Mouse (Mus musculus): ENCODE measurements at regions not wholly inside any gene's neighbourhood (a gene's known extent, or its start where the extent isn't known, plus 50 kb on each side); places are given as distances from the start of the nearest gene placed in this dataset.

DNA sequence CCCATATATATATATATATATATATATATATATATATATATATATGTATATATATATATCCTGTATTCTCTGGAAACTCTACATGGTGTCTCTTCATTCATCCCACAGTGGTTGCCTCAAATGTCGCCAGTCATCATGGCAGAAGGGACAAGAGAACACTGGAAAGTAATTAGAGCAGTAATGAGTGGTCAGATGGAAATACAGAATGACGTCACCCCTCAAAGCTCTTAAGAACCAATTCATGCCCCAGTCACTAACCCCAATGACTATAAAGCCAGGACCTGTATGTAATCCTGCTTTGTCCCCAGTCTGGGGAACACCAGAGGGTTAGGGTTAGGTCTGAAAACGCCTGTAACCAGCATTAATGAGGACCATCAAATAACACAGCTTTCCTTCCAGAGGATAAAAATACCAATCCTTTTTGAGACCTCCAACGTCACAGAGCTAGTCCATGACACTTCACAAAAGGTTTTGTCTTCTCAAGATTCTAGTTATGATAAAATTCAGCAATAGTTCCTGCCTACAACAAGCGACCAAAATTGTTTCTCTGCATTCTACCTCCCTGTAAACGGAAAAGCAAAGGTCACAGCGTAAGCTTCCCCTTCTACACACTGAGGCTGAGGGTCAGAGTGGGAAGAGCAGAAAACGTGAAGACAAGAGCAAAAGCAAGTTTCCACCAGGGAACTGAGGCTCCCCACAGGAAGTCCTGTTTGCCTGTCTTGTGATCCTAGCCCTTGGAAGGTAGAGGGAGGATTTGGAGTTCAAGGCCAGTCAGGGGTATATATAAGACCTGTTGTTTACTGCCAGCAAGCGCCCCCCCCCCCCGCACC lies 99.5 kb downstream of the Tmco5 start:
- DNase-seq: no peak
- Histone ChIP-seq H3K4me1 (ENCODE audit: control insufficient read depth, insufficient read depth, low read length) (peaks cover 17% of the 10 kb centered on the region), H3K4me3 (replicated peaks; ENCODE audit: extremely low read depth, low read depth, low read length) (no peak overlapping the region)
- TF ChIP-seq CTCF (IDR thresholded peaks at IDR 0.05; ENCODE audit: insufficient read depth, low read length) (no peak), POLR2A (IDR thresholded peaks at IDR 0.05; ENCODE audit: borderline replicate concordance, extremely low read depth, low read depth, low read length) (no peak)
- WGBS: 73% methylated on average over 10 of the region's 10 CpGs

GRCm38 (mm10) chr2:116978809-116979208 lies 100.3 kb downstream of the Tmco5 start:
- 81% methylated on average over 4 of the region's 4 CpGs for WGBS
- H3K4me1 ChIP-seq (ENCODE audit: control insufficient read depth, insufficient read depth, low read length): peaks cover 17% of the 10 kb centered on the region
- no peak for DNase-seq
- H3K4me3 ChIP-seq (replicated peaks; ENCODE audit: extremely low read depth, low read depth, low read length): no peak overlapping the region
- no peak for TF ChIP-seq CTCF (IDR thresholded peaks at IDR 0.05; ENCODE audit: insufficient read depth, low read length)
- TF ChIP-seq POLR2A (IDR thresholded peaks at IDR 0.05; ENCODE audit: borderline replicate concordance, extremely low read depth, low read depth, low read length): no peak

DNA sequence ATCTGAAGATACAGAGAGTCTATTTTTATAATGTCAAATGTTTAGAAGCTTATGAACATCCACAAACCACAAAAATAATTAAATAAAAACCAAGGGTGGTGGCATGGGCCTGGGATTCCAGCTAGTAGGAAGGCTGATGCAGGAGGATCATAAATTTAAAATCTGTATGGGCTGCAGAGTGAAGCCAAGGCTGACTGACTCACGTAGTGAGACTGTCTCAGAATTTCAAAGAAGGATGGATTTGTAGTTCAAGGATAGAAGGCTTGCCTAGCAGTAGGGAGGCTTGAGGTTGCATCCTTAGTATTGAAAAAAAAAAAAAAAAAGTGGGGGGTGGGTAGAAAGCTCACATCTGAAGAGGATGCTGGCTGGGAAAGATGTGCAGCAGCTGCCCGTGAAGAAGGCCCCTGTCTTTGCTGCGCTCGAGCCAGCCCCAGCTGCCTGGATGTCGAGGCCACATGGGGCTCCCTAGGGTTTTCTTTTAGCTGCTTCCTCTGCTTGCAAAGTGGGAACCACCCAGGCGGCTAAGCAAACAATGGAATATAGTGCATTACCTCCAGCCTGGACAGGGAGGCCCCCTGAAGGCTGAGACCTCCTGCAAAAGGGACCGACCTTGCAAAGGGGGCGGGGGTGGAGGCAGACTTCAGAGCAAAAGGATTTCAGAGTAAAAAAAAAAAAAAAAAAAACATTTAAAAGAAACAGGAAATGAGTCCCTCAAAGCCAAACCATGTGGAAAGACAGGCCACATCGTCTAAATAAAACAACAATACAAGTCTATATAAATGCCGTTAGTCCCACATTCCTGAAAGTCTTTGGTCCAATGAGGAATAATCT lies 101.3 kb downstream of the Tmco5 start:
- Histone ChIP-seq H3K4me3 (replicated peaks; ENCODE audit: extremely low read depth, low read depth, low read length) (no peak overlapping the region), H3K4me1 (ENCODE audit: control insufficient read depth, insufficient read depth, low read length) (peaks cover 20% of the 10 kb centered on the region)
- no peak for DNase-seq
- 17% methylated on average over 10 of the region's 10 CpGs for WGBS
- TF ChIP-seq CTCF (IDR thresholded peaks at IDR 0.05; ENCODE audit: insufficient read depth, low read length) (no peak), POLR2A (IDR thresholded peaks at IDR 0.05; ENCODE audit: borderline replicate concordance, extremely low read depth, low read depth, low read length) (no peak)

GRCm38 (mm10) chr2:116980692-116981091 lies 102.2 kb downstream of the Tmco5 start:
- TF ChIP-seq POLR2A (IDR thresholded peaks at IDR 0.05; ENCODE audit: borderline replicate concordance, extremely low read depth, low read depth, low read length): no peak
- TF ChIP-seq CTCF (IDR thresholded peaks at IDR 0.05; ENCODE audit: insufficient read depth, low read length): no peak
- peaks cover 21% of the 10 kb centered on the region for H3K4me1 ChIP-seq (ENCODE audit: control insufficient read depth, insufficient read depth, low read length)
- H3K4me3 ChIP-seq (replicated peaks; ENCODE audit: extremely low read depth, low read depth, low read length): no peak overlapping the region
- WGBS: 45% methylated on average over 5 of the region's 5 CpGs
- no peak for DNase-seq

- no peak for DNase-seq
- 66% methylated on average over 5 of the region's 5 CpGs for WGBS
- no peak for TF ChIP-seq CTCF (IDR thresholded peaks at IDR 0.05; ENCODE audit: insufficient read depth, low read length)
- Histone ChIP-seq H3K4me1 (ENCODE audit: control insufficient read depth, insufficient read depth, low read length) (peaks cover 17% of the 10 kb centered on the region), H3K4me3 (replicated peaks; ENCODE audit: extremely low read depth, low read depth, low read length) (no peak overlapping the region)
Measured at GRCm38 (mm10) chr2:116983351-116983750, 104.9 kb downstream of the Tmco5 start.

- TF ChIP-seq CTCF (IDR thresholded peaks at IDR 0.05; ENCODE audit: insufficient read depth, low read length) (no peak), POLR2A (IDR thresholded peaks at IDR 0.05; ENCODE audit: borderline replicate concordance, extremely low read depth, low read depth, low read length) (no peak)
- no peak overlapping the region for H3K4me3 ChIP-seq (replicated peaks; ENCODE audit: extremely low read depth, low read depth, low read length)
- 22% methylated on average over 10 of the region's 10 CpGs for WGBS
- peaks cover 17% of the 10 kb centered on the region for H3K4me1 ChIP-seq (ENCODE audit: control insufficient read depth, insufficient read depth, low read length)
- no peak for DNase-seq
Measured at GRCm38 (mm10) chr2:116983821-116984351, 105.4 kb downstream of the Tmco5 start.

GRCm38 (mm10) chr2:116984597-116984996 lies 106.1 kb downstream of the Tmco5 start:
- WGBS: 80% methylated on average over 3 of the region's 3 CpGs
- no peak for DNase-seq
- peaks cover 16% of the 10 kb centered on the region for H3K4me1 ChIP-seq (ENCODE audit: control insufficient read depth, insufficient read depth, low read length)
- TF ChIP-seq CTCF (IDR thresholded peaks at IDR 0.05; ENCODE audit: insufficient read depth, low read length) (no peak), POLR2A (IDR thresholded peaks at IDR 0.05; ENCODE audit: borderline replicate concordance, extremely low read depth, low read depth, low read length) (no peak)
- H3K4me3 ChIP-seq (replicated peaks; ENCODE audit: extremely low read depth, low read depth, low read length): no peak overlapping the region

DNA sequence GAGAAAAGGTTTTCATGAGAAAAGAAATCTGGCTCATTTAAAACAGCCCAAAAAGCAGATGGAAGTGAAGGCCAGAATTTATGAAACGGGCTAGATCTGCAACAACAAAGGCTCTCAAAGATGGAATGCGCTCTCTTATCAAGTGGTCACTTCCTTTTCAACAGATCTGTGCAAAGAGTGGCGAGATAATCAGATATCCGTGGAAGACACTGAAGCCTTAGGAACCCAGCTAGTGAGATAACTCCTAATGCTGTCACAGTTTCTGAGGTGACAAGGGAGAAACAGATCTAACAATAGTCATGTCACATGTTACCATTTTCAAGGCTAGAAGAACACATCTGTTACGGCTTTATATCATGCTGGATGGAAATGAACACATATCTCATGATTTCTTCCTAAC lies 107.1 kb downstream of the Tmco5 start:
- no peak for TF ChIP-seq POLR2A (IDR thresholded peaks at IDR 0.05; ENCODE audit: borderline replicate concordance, extremely low read depth, low read depth, low read length)
- no peak for DNase-seq
- 37% methylated on average over 5 of the region's 5 CpGs for WGBS
- H3K4me1 ChIP-seq (ENCODE audit: control insufficient read depth, insufficient read depth, low read length): peaks cover 11% of the 10 kb centered on the region
- no peak overlapping the region for H3K4me3 ChIP-seq (replicated peaks; ENCODE audit: extremely low read depth, low read depth, low read length)

- TF ChIP-seq POLR2A (IDR thresholded peaks at IDR 0.05; ENCODE audit: borderline replicate concordance, extremely low read depth, low read depth, low read length): no peak
- no peak for TF ChIP-seq CTCF (IDR thresholded peaks at IDR 0.05; ENCODE audit: insufficient read depth, low read length)
- Histone ChIP-seq H3K4me3 (replicated peaks; ENCODE audit: extremely low read depth, low read depth, low read length) (no peak overlapping the region), H3K4me1 (ENCODE audit: control insufficient read depth, insufficient read depth, low read length) (peaks cover 6% of the 10 kb centered on the region)
- 78% methylated on average over 8 of the region's 8 CpGs for WGBS
- no peak for DNase-seq
Measured at GRCm38 (mm10) chr2:116988953-116989674, 110.6 kb downstream of the Tmco5 start.

All from lung, adult 2 months (tissue).